Mouse (Mus musculus) left cerebral cortex, adult 6 months (tissue): Measurements from ENCODE around the gene Rpgrip1l. TPM values are rescaled to one million over a fixed set of nuclear protein-coding genes. Genes with fewer than 3 reads are reported as not detected.

ENCODE experiments used
- long read RNA-seq, 2 experiments: library from polyadenylated mRNA; unstranded; transcript quantifications; one replicate each; pipeline ENCODE4 v2.0.0; 2019 to 2020
- polyA plus RNA-seq: library from polyadenylated mRNA; unstranded; fragments of <200 nt; fragmentation: Nextera tagmentation; gene quantifications from 2 replicates; pipeline ENCODE4 v1.2.3, GENCODE M21; 2021

Rpgrip1l gene
- 18.4 and 36.1 TPM in 2 replicates for polyA plus RNA-seq
- long read RNA-seq, experiment 1, partial matches to known transcripts: 25 of 32 reads
- long read RNA-seq, experiment 1, other reads (novel, unspliced or antisense): 7 of 32 reads
- long read RNA-seq, experiment 2, partial matches to known transcripts: 12 of 17 reads
- long read RNA-seq, experiment 2, other reads (novel, unspliced or antisense): 5 of 17 reads

GRCm38 (mm10) chr8:91312835-91313832, at the start of gene Rpgrip1l, which contains the start of gene Fto:
Gene Rpgrip1l, minus strand, starts transcription at chr8:91313262.
Gene Fto, plus strand, starts transcription at chr8:91313525.

GRCm38 (mm10) chr8:91199876-91200275, 113.2 kb downstream of the Rpgrip1l start, which contains the start of gene Aktip:
Gene Aktip, minus strand, starts transcription at chr8:91199976.

Other genes with a start within 250 kb of the Rpgrip1l start
- 10.6 and 12.1 TPM in 2 replicates for gene Rbl2, start 243.2 kb downstream of the Rpgrip1l start, polyA plus RNA-seq
- gene Aktip, start 113.3 kb downstream of the Rpgrip1l start, polyA plus RNA-seq: 147 and 206 TPM in 2 replicates
- gene Fto, start 263 bp upstream of the Rpgrip1l start, polyA plus RNA-seq: 22.7 and 46.5 TPM in 2 replicates